Mouse (Mus musculus) bone marrow macrophage, adult 2 months (primary cell): ENCODE results near the gene Pstk. TPM values are rescaled to one million over a fixed set of nuclear protein-coding genes. Genes with fewer than 3 reads are reported as not detected.

Experiments used
- H3K27ac ChIP-seq: 2 replicates; pipeline ENCODE4 v1.5.1; 2012; ENCODE audit warnings: low read depth, low read length; ENCODE audit not compliant: insufficient read depth
- H3K4me1 ChIP-seq: 2 replicates; pipeline ENCODE4 v1.6.1; 2012; ENCODE audit warnings: low read length; ENCODE audit not compliant: control insufficient read depth, insufficient read depth
- H3K4me3 ChIP-seq: 2 replicates; pipeline ENCODE4 v1.5.1; 2012; ENCODE audit warnings: mild to moderate bottlenecking, low read length, moderate library complexity; ENCODE audit not compliant: insufficient read depth
- CTCF ChIP-seq: IDR thresholded peaks from 2 replicates; pipeline ENCODE4 v1.5.1; 2012; ENCODE audit warnings: low read depth, mild to moderate bottlenecking, low read length, moderate library complexity
- POLR2A ChIP-seq: IDR thresholded peaks from 2 replicates; pipeline ENCODE4 v1.6.1; 2012; ENCODE audit warnings: mild to moderate bottlenecking, low read depth, low read length, borderline replicate concordance
- polyA plus RNA-seq: library from polyadenylated mRNA; stranded (reverse); fragments of >200 nt; gene quantifications from 2 replicates; pipeline ENCODE4 v1.2.4, GENCODE M21; 2012; ENCODE audit not compliant: missing spikeins, insufficient read depth, insufficient read length

Pstk gene
- polyA plus RNA-seq: 19.7 and 22.4 TPM in 2 replicates

DNA sequence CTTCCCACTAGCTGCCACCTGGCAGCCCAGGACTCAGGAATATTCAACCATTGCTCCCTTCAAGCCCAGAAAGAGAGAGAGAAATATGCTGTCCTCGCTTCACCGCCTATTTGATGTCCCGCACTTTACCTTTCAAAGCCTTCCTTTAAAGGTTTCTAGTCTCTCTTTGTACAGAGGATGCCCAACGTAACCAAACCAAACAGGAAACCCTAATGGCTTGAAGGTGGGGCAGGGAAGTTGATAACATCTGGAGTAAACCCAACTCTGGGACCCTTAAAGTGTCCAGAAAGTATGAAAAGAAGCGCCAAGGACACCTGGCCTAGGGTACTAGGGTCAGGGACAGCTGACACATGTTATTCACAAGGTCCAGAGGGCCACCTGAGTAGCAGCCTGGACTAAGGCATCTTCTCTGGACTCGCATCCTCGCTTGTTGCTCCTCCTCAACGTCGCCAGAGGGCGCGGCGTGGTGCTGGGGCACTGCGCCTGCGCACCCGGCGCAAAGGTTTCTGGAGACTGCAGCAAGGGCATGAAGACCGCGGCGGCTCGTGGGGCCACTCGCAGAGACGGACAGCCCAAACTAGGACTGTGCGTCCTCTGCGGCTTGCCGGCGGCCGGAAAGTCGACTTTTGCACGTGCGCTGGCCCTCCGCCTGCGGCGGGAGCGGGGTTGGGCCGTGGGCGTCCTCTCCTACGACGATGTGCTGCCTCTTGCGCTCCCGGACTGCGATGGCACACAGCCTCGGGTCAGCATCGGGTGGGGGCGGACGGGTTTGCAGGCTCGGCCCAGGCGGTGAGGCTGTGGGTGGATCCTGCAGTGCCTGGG lies at the start of gene Pstk:
Gene Pstk (plus strand): TSS at position 494 of the 822 bp plus-strand sequence.
- H3K4me3 ChIP-seq: peak within 1 kb of the TSS; percentile 82
- TF ChIP-seq POLR2A (no peak), CTCF (peak; percentile 44; the same call in 1 of the 2 replicates)
- H3K4me1 ChIP-seq: peaks cover 11% of the 10 kb centered on the region
- peak within 1 kb of the TSS; percentile 68 for H3K27ac ChIP-seq

DNA sequence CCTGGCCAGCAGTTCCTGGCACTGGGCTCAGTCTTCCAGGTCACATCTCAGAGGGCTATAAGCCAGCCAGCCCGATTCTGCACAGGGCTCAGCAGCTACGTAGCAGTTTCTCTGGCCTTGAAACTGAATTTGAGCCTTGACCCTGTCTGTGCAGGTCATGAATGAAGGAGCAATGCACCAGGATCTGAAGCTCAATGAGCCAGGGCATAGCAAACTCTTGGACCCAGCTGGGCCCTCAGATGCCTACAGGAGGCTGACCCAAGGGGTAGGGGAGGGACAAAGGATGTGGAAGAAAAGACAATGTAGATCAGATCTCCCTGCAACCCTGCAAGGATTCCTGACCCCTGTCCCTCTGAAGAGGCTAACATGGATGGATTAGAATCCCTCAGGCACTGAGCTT lies 48.7 kb upstream of the Pstk start, which contains the start of gene Cuzd1:
Gene Cuzd1 (minus strand): TSS at position 101 of the 400 bp plus-strand sequence.
- Histone ChIP-seq H3K4me1 (no peaks in the 10 kb centered on the region), H3K4me3 (no peak within 1 kb of the TSS), H3K27ac (no peak within 1 kb of the TSS)
- TF ChIP-seq POLR2A: no peak
- TF ChIP-seq CTCF: no peak

DNA sequence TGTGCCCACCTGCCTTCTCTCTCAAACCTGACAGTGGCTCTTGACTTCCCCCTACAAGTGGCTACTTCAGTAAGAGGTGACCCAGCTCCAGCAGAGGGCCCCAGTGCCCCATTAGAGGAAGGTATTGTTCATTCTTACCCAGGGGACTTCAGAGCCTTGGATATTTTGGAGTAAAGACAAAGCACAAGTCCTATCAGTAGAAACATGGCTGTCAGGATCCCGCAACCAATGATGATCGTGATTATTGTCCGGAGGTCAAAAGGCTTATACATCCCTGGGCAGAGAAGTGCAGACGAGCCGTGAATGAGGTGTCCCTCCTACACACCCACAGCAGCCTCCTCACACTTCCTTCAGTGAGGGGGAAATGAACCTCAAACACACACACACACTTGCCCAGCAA lies 43.9 kb upstream of the Pstk start:
- H3K4me3 ChIP-seq: no peak overlapping the region
- no peak overlapping the region for H3K27ac ChIP-seq
- peaks cover 5% of the 10 kb centered on the region for H3K4me1 ChIP-seq
- TF ChIP-seq POLR2A: no peak
- no peak for TF ChIP-seq CTCF

DNA sequence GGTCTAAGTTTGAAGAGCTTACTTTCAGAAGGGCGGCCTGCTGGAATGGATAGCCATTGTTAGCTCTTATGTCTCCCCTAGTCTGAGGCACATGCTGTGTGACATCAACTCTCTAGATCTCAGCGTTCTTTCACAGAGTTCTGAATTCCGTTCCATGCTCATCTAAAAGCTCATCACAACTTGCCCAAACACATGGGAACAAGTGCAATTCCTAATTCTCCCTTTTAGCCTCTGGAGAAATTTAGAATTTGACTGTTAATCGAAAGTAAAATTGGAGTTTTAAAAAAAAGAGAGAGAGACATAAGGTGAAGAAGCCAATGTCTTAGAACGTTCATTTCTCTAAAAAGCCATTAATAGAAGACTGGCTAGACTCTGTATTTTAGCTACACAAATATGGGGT lies 41.5 kb upstream of the Pstk start, which contains the start of gene Fam24b:
Gene Fam24b (minus strand): TSS at position 101 of the 400 bp plus-strand sequence.
- TF ChIP-seq CTCF (no peak), POLR2A (no peak)
- H3K4me1 ChIP-seq: peaks cover 5% of the 10 kb centered on the region
- H3K4me3 ChIP-seq: no peak within 1 kb of the TSS
- H3K27ac ChIP-seq: no peak within 1 kb of the TSS

DNA sequence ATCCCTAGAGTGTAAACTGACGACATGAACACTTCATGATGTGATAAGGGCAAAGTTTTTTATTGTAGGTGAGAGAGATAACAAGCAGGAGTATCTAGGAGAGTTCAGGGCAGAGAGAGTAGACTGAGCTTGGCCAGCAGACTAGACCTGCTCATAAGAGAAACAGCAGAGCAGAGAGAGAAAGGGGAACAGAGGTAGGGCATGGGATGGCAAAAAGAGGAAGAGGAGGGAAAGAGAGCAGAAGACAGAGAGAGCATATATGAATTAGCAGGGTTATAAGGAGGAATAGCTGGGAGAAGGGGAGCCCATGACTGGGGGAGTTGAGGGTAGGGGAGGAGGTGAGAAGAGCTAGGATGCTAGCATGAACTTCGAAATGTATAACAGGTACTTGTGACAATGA lies 39.3 kb upstream of the Pstk start:
- Histone ChIP-seq H3K4me3 (no peak overlapping the region), H3K27ac (no peak overlapping the region), H3K4me1 (peaks cover 5% of the 10 kb centered on the region)
- TF ChIP-seq CTCF (no peak), POLR2A (no peak)

DNA sequence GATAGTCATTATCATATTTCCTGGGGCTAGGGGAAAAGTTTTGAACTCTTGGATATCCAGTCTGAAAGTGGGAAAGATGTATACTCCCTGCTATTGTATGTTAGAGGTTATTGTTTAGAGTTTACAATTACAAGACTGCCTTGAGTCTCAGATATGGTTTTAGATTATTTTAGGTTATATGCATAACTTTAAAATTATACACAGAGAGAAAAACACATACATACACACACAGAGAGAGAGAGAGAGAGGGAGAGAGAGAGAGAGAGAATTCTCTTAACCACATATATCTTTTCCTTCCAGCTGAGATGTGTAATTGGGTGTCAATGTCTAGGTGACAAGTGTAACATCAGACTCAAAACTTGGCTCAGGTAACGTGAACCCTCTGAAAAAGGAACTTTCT lies 37.4 kb upstream of the Pstk start, which contains the start of gene Fam24a:
Gene Fam24a (plus strand): TSS at position 301 of the 400 bp plus-strand sequence.
- Histone ChIP-seq H3K4me1 (peaks cover 5% of the 10 kb centered on the region), H3K27ac (no peak within 1 kb of the TSS), H3K4me3 (no peak within 1 kb of the TSS)
- TF ChIP-seq POLR2A (no peak), CTCF (no peak)

DNA sequence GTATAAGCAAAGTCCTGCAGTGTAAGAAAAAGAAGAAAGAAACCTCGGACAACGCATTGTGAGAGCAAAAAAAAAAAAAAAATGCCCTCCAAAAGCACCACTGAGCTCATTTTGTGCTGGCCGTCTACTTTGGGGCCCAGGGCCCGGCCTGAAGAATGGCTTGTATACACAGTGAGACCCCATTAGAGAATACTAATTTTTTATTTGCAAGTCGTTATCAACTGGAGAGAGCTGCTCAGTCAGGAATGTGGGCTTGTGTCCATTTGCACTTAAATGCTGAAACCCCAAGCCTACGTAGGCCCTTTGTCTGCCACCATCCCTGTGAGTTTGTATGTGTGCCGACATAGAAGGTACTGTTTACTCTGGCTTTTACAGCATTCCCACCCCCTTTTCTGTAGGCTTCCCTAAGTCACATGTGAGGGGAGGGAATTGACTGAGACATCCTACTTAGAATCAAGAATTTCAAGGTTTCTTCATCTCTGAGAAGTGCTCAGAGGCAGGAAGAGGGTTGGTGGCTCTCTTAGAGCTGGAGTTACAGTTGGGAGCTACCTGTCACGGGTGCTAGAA lies 33.4 kb upstream of the Pstk start:
- H3K4me1 ChIP-seq: peaks cover 5% of the 10 kb centered on the region; the same call in 1 of the 2 replicates
- TF ChIP-seq CTCF (no peak), POLR2A (no peak)
- no peak overlapping the region for H3K4me3 ChIP-seq
- no peak overlapping the region for H3K27ac ChIP-seq

DNA sequence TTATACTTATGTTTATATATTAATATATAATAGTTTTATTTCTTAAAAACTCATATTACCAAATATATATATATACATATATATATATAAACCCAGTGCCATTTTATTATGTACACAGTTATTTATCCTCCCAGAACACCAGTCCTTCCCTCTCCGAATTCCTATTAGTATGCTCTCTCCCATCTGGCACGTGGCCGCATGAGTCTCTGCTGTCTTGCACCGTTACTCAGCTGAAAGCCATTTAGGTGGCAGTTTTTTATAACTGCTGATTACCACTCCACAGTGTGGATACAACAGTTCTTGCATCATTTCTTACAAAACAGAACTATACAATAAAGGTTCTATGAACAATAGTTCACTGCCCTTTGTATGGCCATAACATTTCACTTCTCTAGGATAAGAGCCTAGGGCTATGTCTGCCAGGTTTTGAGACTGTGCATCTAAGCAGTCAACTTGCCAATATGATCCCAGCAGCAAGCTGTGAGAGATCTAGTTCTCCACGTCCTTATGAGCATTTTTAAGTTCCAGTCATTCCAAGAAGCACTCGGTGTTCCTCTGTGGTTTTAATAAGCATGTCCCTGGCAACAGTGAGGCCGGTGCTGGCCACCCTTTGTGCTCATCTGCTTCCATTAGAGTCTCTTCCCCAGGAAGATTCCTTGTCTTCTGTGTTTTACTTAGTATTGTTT lies 24.9 kb upstream of the Pstk start:
- Histone ChIP-seq H3K27ac (no peak overlapping the region), H3K4me1 (no peaks in the 10 kb centered on the region), H3K4me3 (no peak overlapping the region)
- no peak for TF ChIP-seq POLR2A
- TF ChIP-seq CTCF: no peak

DNA sequence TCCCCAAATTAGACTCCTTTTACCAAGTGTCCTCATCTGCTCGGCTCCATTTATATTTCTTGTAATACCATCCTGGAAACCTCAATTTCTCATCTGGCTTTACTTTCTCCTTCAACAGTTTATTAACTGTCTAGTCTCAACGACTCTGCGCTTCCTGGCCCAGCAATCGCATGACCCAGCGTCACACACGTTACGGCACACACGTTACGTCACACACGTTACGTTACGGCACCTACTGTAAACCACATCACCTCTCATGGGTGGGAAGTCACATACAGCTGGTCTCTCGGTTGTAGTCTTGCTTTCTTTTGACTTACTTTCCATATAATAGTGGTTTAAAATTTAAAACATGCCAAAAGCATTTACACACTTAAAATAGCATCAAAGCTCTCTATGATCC lies 14.8 kb upstream of the Pstk start:
- no peak overlapping the region for H3K4me3 ChIP-seq
- no peak for TF ChIP-seq CTCF
- no peak for TF ChIP-seq POLR2A
- 0 out of 2 replicates have a peak, but pooled peaks cover 2% of the 10 kb centered on the region for H3K4me1 ChIP-seq
- H3K27ac ChIP-seq: no peak overlapping the region

DNA sequence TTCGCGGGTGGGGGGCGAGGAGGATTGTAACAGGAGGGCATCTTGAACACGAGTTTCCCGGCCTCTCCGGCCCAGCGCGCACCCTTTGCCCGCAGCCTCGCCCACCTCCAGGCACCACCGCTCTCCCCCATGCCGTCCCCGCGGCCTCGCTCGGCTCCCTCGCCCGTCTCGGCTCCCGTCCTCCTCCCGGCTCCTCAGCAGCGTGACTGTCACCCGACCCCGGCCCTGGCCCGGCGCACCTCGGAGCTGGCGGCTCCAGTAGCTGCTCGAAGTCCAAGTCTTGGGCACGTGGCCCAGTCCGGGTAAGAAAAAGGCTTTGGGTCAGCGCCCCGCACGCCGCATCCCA lies 8.7 kb upstream of the Pstk start:
- TF ChIP-seq POLR2A (no peak), CTCF (no peak)
- Histone ChIP-seq H3K4me1 (peaks cover 6% of the 10 kb centered on the region), H3K4me3 (peak overlapping the region; percentile 100), H3K27ac (peak overlapping the region; percentile 74)
